Mouse (Mus musculus) lung, postnatal 0 days (tissue): ENCODE measurements around the gene Rxfp4.

Source experiments
- CTCF ChIP-seq: IDR thresholded peaks from 2 replicates; pipeline ENCODE4 v1.5.1; 2016; ENCODE audit warnings: antibody characterized with exemption, mild to moderate bottlenecking
- EP300 ChIP-seq: IDR thresholded peaks from 2 replicates; pipeline ENCODE4 v1.6.1; 2016; ENCODE audit warnings: antibody characterized with exemption, mild to moderate bottlenecking, control low read depth

GRCm38 (mm10) chr3:88647779-88648413, 5.0 kb downstream of the Rxfp4 start:
- no peak for TF ChIP-seq EP300
- no peak for TF ChIP-seq CTCF
